Mouse (Mus musculus) stomach, postnatal 0 days (tissue): ENCODE results near the gene Tenm3. TPM values are rescaled to one million over a fixed set of nuclear protein-coding genes. Genes with fewer than 3 reads are reported as not detected.
A peak's percentile ranks its signal among the peaks of the same experiment; 100 is the strongest.

Experiments used
- ATAC-seq: fragments of 200-750 bp; cut with Nextera tagmentation; 2 replicates; pipeline ENCODE4 v1.8.0; 2017; ENCODE audit not compliant: low FRiP score, low TSS enrichment
- DNase-seq: peaks from one replicate; pipeline ENCODE4 v3.0.0-alpha.2; 2016; ENCODE audit warnings: low spot score
- H3K27ac ChIP-seq: fragments of 300-500 bp; sonication (generic); replicated peaks from 2 replicates; pipeline ENCODE4 v1.5.1; 2014; ENCODE audit warnings: mild to moderate bottlenecking, control low read depth
- H3K27me3 ChIP-seq: fragments of 300-500 bp; sonication (generic); 2 replicates; pipeline ENCODE4 v1.6.1; 2014; ENCODE audit warnings: low read length; ENCODE audit not compliant: control insufficient read depth, insufficient read depth
- H3K36me3 ChIP-seq: fragments of 300-500 bp; sonication (generic); 2 replicates; pipeline ENCODE4 v1.6.1; 2014; ENCODE audit warnings: low read length, mixed read lengths; ENCODE audit not compliant: control insufficient read depth, insufficient read depth
- H3K4me1 ChIP-seq: fragments of 300-500 bp; sonication (generic); replicated peaks from 2 replicates; pipeline ENCODE4 v1.6.1; 2014; ENCODE audit warnings: antibody characterized with exemption; ENCODE audit not compliant: control insufficient read depth, insufficient read depth
- H3K4me2 ChIP-seq: fragments of 300-500 bp; sonication (generic); replicated peaks from 2 replicates; pipeline ENCODE4 v1.6.1; 2014; ENCODE audit warnings: low read depth, mild to moderate bottlenecking, control low read depth, moderate library complexity
- H3K4me3 ChIP-seq: fragments of 300-500 bp; sonication (generic); 2 replicates; pipeline ENCODE4 v1.5.1; 2014; ENCODE audit warnings: low read depth, low read length, control low read depth
- H3K9ac ChIP-seq: fragments of 300-500 bp; sonication (generic); 2 replicates; pipeline ENCODE4 v1.6.1; 2014; ENCODE audit warnings: mild to moderate bottlenecking, low read length, control low read depth, mixed read lengths
- H3K9me3 ChIP-seq: fragments of 300-500 bp; sonication (generic); 2 replicates; pipeline ENCODE4 v1.6.1; 2016; ENCODE audit warnings: low read length; ENCODE audit not compliant: control insufficient read depth
- CTCF ChIP-seq: IDR thresholded peaks from 2 replicates; pipeline ENCODE4 v1.5.1; 2016; ENCODE audit warnings: antibody characterized with exemption, low read depth, mild to moderate bottlenecking, moderate library complexity
- EP300 ChIP-seq: optimal IDR thresholded peaks from 2 replicates; pipeline ENCODE3; 2016; ENCODE audit warnings: antibody characterized with exemption
- WGBS: fragments of 180-500 bp; shearing (Covaris S2); extraction: QIAGEN DNeasy Blood & Tissue Kit; methylation state at CpG from one replicate; pipeline ENCODE4 v1.1.7; 2014; 5-methylcytosine and 5-hydroxymethylcytosine counted together
- polyA plus RNA-seq: library from polyadenylated mRNA; unstranded; fragments of >200 nt; fragmentation: Nextera tagmentation; extraction: Ambion mirVana; gene quantifications from 2 replicates; pipeline ENCODE4 v1.2.1, GENCODE M21; 2015

The Tenm3 gene
- polyA plus RNA-seq, 1 experiment from 2014 or later: 4.5 TPM

GRCm38 (mm10) chr8:48803070-48803469 lies 40.7 kb downstream of the Tenm3 start:
- no peaks in the 10 kb centered on the region for H3K27me3 ChIP-seq
- TF ChIP-seq EP300: no peak
- no peak for TF ChIP-seq CTCF
- H3K9ac ChIP-seq: no peak overlapping the region
- 53% methylated on average over 8 of the region's 8 CpGs for WGBS
- peak; percentile 58 for DNase-seq
- H3K4me2 ChIP-seq: no peak overlapping the region
- H3K36me3 ChIP-seq: no peaks in the 10 kb centered on the region
- peak; percentile 81; the same call in 1 of the 2 replicates for ATAC-seq
- H3K27ac ChIP-seq: peak overlapping the region; percentile 15
- H3K9me3 ChIP-seq: no peaks in the 10 kb centered on the region
- H3K4me1 ChIP-seq: no peaks in the 10 kb centered on the region
- H3K4me3 ChIP-seq: no peak overlapping the region

- Histone ChIP-seq H3K36me3 (no peaks in the 10 kb centered on the region), H3K27me3 (no peaks in the 10 kb centered on the region), H3K4me3 (no peak overlapping the region), H3K9me3 (no peaks in the 10 kb centered on the region), H3K27ac (peak overlapping the region; percentile 15; the same call in 1 of the 2 replicates), H3K4me1 (no peaks in the 10 kb centered on the region), H3K4me2 (no peak overlapping the region), H3K9ac (no peak overlapping the region)
- TF ChIP-seq EP300: no peak
- TF ChIP-seq CTCF: no peak
- no peak for DNase-seq
- no peak for ATAC-seq
- whole genome bisulfite sequencing: 84% methylated on average over 8 of the region's 8 CpGs
Measured at GRCm38 (mm10) chr8:48802231-48802630, 41.5 kb downstream of the Tenm3 start.

- no peaks in the 10 kb centered on the region for H3K36me3 ChIP-seq
- ATAC-seq (peak; percentile 79; the same call in 1 of the 2 replicates), DNase-seq (peak; percentile 65)
- H3K9me3 ChIP-seq: no peaks in the 10 kb centered on the region
- H3K9ac ChIP-seq: no peak overlapping the region
- no peak overlapping the region for H3K27ac ChIP-seq
- TF ChIP-seq CTCF (no peak), EP300 (no peak)
- no peak overlapping the region for H3K4me3 ChIP-seq
- no peak overlapping the region for H3K4me2 ChIP-seq
- no peaks in the 10 kb centered on the region for H3K27me3 ChIP-seq
- WGBS: 52% methylated on average over 5 of the region's 5 CpGs
- no peaks in the 10 kb centered on the region for H3K4me1 ChIP-seq
Measured at GRCm38 (mm10) chr8:48797955-48798359, 45.8 kb downstream of the Tenm3 start.

DNA sequence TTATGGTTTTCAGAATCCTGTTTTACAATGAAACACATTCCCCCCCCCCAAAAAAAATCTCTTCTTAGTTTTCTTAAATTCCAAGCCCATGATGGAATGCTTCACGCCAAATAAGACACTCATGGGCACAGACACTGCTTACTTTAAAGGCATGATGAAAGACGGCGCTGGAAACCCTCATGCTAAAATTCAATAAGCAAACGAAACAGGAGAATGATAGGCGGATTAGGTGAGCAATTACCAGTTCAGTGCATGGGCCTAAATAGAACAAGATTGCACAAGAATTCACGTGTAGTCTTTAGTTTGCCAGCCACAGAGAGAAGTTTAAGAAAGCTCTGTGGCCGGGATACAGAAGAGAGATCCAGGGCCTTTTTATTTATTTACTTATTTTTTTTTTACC lies 49.5 kb downstream of the Tenm3 start:
- WGBS: 25% methylated on average over 7 of the region's 7 CpGs
- H3K27me3 ChIP-seq: no peaks in the 10 kb centered on the region
- no peaks in the 10 kb centered on the region for H3K36me3 ChIP-seq
- H3K9ac ChIP-seq: no peak overlapping the region
- H3K27ac ChIP-seq: no peak overlapping the region
- ATAC-seq (no peak), DNase-seq (peak; percentile 7)
- H3K4me3 ChIP-seq: no peak overlapping the region
- no peaks in the 10 kb centered on the region for H3K9me3 ChIP-seq
- H3K4me2 ChIP-seq: no peak overlapping the region
- TF ChIP-seq CTCF (no peak), EP300 (no peak)
- no peaks in the 10 kb centered on the region for H3K4me1 ChIP-seq

- DNase-seq (peak; percentile 8), ATAC-seq (no peak)
- Histone ChIP-seq H3K4me3 (no peak overlapping the region), H3K27ac (no peak overlapping the region), H3K9ac (no peak overlapping the region), H3K36me3 (no peaks in the 10 kb centered on the region), H3K9me3 (no peaks in the 10 kb centered on the region), H3K27me3 (no peaks in the 10 kb centered on the region), H3K4me2 (no peak overlapping the region), H3K4me1 (no peaks in the 10 kb centered on the region)
- no peak for TF ChIP-seq EP300
- no peak for TF ChIP-seq CTCF
- WGBS: 71% methylated on average over 8 of the region's 8 CpGs
Measured at GRCm38 (mm10) chr8:48793729-48794128, 50.0 kb downstream of the Tenm3 start.

DNA sequence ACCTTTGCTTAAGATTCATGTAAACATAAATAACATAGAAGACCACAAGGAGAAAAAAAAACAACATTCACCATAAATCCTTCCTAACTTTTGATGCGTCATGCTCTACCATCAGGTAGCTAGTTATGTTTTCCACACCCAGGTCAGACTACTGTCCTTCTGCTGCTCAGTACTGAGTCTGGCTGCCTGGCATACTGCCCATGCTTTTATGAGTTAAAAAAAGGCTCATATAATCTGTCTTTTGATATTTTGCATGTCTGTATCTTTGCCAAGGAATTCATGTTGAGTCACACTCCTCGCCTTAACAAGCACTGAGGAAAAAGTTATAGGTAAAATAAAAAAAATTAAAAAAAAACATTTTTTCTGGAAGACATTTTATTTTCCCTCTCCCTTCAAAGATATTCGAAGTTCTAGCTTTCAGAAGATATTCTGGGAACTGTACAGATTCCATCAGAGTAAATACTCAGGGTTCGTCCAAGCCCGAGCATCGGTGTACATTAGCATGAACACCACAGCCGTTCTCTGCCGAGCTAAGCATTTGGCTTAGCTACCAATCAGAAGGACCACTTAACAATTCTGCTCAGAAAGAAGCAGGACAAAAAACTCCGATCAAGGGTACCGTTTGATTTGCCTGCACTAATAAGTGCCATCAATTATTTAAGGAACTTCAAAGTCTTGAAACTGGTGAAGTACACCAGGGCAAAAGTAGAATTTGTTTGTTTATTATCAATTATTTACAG lies 51.0 kb downstream of the Tenm3 start:
- no peaks in the 10 kb centered on the region for H3K9me3 ChIP-seq
- no peaks in the 10 kb centered on the region for H3K4me1 ChIP-seq
- ATAC-seq (no peak), DNase-seq (peak; percentile 11)
- TF ChIP-seq CTCF: no peak
- no peak for TF ChIP-seq EP300
- 50% methylated on average over 10 of the region's 10 CpGs for WGBS
- H3K27ac ChIP-seq: no peak overlapping the region
- H3K4me2 ChIP-seq: no peak overlapping the region
- no peak overlapping the region for H3K4me3 ChIP-seq
- no peak overlapping the region for H3K9ac ChIP-seq
- no peaks in the 10 kb centered on the region for H3K36me3 ChIP-seq
- no peaks in the 10 kb centered on the region for H3K27me3 ChIP-seq
